Mouse (Mus musculus) ES-E14 (cell line): ENCODE results near the gene Casc3.

ENCODE experiments used
- HCFC1 ChIP-seq: IDR thresholded peaks from 2 replicates; pipeline ENCODE4 v1.6.1; 2012; ENCODE audit warnings: low read length, inconsistent platforms, borderline replicate concordance; ENCODE audit not compliant: insufficient read depth
- ZC3H11A ChIP-seq: IDR thresholded peaks from 2 replicates; pipeline ENCODE4 v1.6.1; 2012; ENCODE audit warnings: low read depth, mild to moderate bottlenecking, inconsistent platforms, low read length, borderline replicate concordance
- ZNF384 ChIP-seq: IDR thresholded peaks from 2 replicates; pipeline ENCODE4 v1.6.1; 2012; ENCODE audit warnings: low read depth, low read length, inconsistent platforms

DNA sequence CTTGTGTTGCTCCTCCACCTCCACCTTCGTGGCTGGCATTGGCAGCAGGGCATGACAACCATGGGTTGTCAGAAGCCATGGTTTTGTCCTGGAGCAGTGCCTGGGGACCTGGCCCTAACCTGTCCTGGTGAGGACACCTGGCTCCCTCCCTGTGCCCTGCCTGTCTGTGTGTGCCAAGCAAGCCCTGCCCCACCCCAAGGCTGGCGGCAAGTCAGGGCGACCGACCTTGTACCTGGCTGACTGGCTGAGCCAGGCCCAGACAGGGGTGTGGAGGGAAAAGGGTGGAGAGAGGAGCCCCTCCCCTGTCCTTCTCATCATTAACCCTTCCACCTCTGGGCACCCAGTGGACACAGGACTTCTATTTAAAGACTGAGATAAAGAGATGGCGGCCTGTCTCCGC, 34.7 kb downstream of the Casc3 start:
- no peak for TF ChIP-seq HCFC1
- no peak for TF ChIP-seq ZNF384
- no peak for TF ChIP-seq ZC3H11A
